Mouse (Mus musculus): ENCODE data around the gene Tnrc6b. TPM values are rescaled to one million over a fixed set of nuclear protein-coding genes. Genes with fewer than 3 reads are reported as not detected.

The Tnrc6b gene
- polyA plus RNA-seq, 1 experiment from 2014 or later = 6.5 TPM

GRCm38 (mm10) chr15:80765381-80765780 is 54.3 kb downstream of the Tnrc6b start:
- H3K9me3 ChIP-seq (ENCODE audit: control insufficient read depth) = no peaks in the 10 kb centered on the region
- no peaks in the 10 kb centered on the region for H3K4me1 ChIP-seq (replicated peaks; ENCODE audit: control insufficient read depth, insufficient read depth, low read length)
- no peak overlapping the region for H3K4me2 ChIP-seq (replicated peaks; ENCODE audit: low read depth)
- H3K27ac ChIP-seq (ENCODE audit: low read depth, low read length) = no peak overlapping the region
- H3K36me3 ChIP-seq (ENCODE audit: control insufficient read depth, insufficient read depth) = no peaks in the 10 kb centered on the region
- no peak overlapping the region for H3K9ac ChIP-seq (ENCODE audit: low read depth, low read length)
- TF ChIP-seq CTCF (IDR thresholded peaks at IDR 0.05; ENCODE audit: low read depth) = no peak
- H3K4me3 ChIP-seq (ENCODE audit: low read depth, low read length) = no peak overlapping the region
- ATAC-seq = no peak
- 95% methylated on average over 2 of the region's 2 CpGs for WGBS
- no peaks in the 10 kb centered on the region for H3K27me3 ChIP-seq (replicated peaks; ENCODE audit: control insufficient read depth, insufficient read depth, low read length)

DNA sequence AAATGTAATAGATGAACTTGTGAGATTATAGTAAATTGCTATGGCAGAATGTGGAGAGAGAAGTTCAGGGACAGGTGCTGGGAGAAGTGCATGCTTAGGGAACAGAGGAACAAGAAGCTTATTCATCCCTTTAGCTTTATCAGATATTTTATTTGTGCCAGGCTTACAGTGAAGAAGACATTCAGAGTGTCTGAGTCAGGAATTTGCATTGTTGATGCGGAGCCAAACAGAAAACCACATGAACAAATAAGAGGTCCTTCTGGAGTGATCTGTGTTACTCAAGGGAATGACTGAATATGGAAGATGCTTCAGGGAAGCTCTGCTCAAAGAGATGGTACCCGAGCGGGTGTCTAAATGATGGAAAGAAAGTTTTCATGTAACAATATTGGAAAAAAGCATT is 57.1 kb downstream of the Tnrc6b start:
- Histone ChIP-seq H3K27me3 (replicated peaks; ENCODE audit: control insufficient read depth, insufficient read depth, low read length) (no peaks in the 10 kb centered on the region), H3K9ac (ENCODE audit: low read depth, low read length) (no peak overlapping the region), H3K36me3 (ENCODE audit: control insufficient read depth, insufficient read depth) (no peaks in the 10 kb centered on the region), H3K27ac (ENCODE audit: low read depth, low read length) (no peak overlapping the region), H3K4me3 (ENCODE audit: low read depth, low read length) (no peak overlapping the region), H3K4me1 (replicated peaks; ENCODE audit: control insufficient read depth, insufficient read depth, low read length) (no peaks in the 10 kb centered on the region), H3K4me2 (replicated peaks; ENCODE audit: low read depth) (no peak overlapping the region), H3K9me3 (ENCODE audit: control insufficient read depth) (no peaks in the 10 kb centered on the region)
- 92% methylated on average over 3 of the region's 3 CpGs for WGBS
- ATAC-seq = no peak
- no peak for TF ChIP-seq CTCF (IDR thresholded peaks at IDR 0.05; ENCODE audit: low read depth)

GRCm38 (mm10) chr15:80771926-80772441 is 60.9 kb downstream of the Tnrc6b start:
- H3K36me3 ChIP-seq (ENCODE audit: control insufficient read depth, insufficient read depth) = no peaks in the 10 kb centered on the region
- TF ChIP-seq CTCF (IDR thresholded peaks at IDR 0.05; ENCODE audit: low read depth) = no peak
- ATAC-seq = no peak
- H3K4me1 ChIP-seq (replicated peaks; ENCODE audit: control insufficient read depth, insufficient read depth, low read length) = no peaks in the 10 kb centered on the region
- H3K4me3 ChIP-seq (ENCODE audit: low read depth, low read length) = no peak overlapping the region
- H3K4me2 ChIP-seq (replicated peaks; ENCODE audit: low read depth) = no peak overlapping the region
- H3K27me3 ChIP-seq (replicated peaks; ENCODE audit: control insufficient read depth, insufficient read depth, low read length) = no peaks in the 10 kb centered on the region
- WGBS = 21% methylated on average over 1 of the region's 1 CpGs
- no peaks in the 10 kb centered on the region for H3K9me3 ChIP-seq (ENCODE audit: control insufficient read depth)
- no peak overlapping the region for H3K9ac ChIP-seq (ENCODE audit: low read depth, low read length)
- H3K27ac ChIP-seq (ENCODE audit: low read depth, low read length) = no peak overlapping the region

- H3K9ac ChIP-seq (ENCODE audit: low read depth, low read length) = no peak overlapping the region
- 96% methylated on average over 1 of the region's 1 CpGs for WGBS
- TF ChIP-seq CTCF (IDR thresholded peaks at IDR 0.05; ENCODE audit: low read depth) = no peak
- H3K4me1 ChIP-seq (replicated peaks; ENCODE audit: control insufficient read depth, insufficient read depth, low read length) = no peaks in the 10 kb centered on the region
- no peak overlapping the region for H3K27ac ChIP-seq (ENCODE audit: low read depth, low read length)
- H3K36me3 ChIP-seq (ENCODE audit: control insufficient read depth, insufficient read depth) = no peaks in the 10 kb centered on the region
- no peaks in the 10 kb centered on the region for H3K9me3 ChIP-seq (ENCODE audit: control insufficient read depth)
- no peak overlapping the region for H3K4me2 ChIP-seq (replicated peaks; ENCODE audit: low read depth)
- no peaks in the 10 kb centered on the region for H3K27me3 ChIP-seq (replicated peaks; ENCODE audit: control insufficient read depth, insufficient read depth, low read length)
- ATAC-seq = no peak
- H3K4me3 ChIP-seq (ENCODE audit: low read depth, low read length) = no peak overlapping the region
Measured at GRCm38 (mm10) chr15:80774666-80775065, 63.6 kb downstream of the Tnrc6b start.

GRCm38 (mm10) chr15:80779006-80779405 is 67.9 kb downstream of the Tnrc6b start:
- Histone ChIP-seq H3K9ac (ENCODE audit: low read depth, low read length) (no peak overlapping the region), H3K9me3 (ENCODE audit: control insufficient read depth) (no peaks in the 10 kb centered on the region), H3K36me3 (ENCODE audit: control insufficient read depth, insufficient read depth) (no peaks in the 10 kb centered on the region), H3K27me3 (replicated peaks; ENCODE audit: control insufficient read depth, insufficient read depth, low read length) (no peaks in the 10 kb centered on the region), H3K4me3 (ENCODE audit: low read depth, low read length) (no peak overlapping the region), H3K4me1 (replicated peaks; ENCODE audit: control insufficient read depth, insufficient read depth, low read length) (no peaks in the 10 kb centered on the region), H3K4me2 (replicated peaks; ENCODE audit: low read depth) (no peak overlapping the region), H3K27ac (ENCODE audit: low read depth, low read length) (no peak overlapping the region)
- no peak for ATAC-seq
- TF ChIP-seq CTCF (IDR thresholded peaks at IDR 0.05; ENCODE audit: low read depth) = no peak
- WGBS = 34% methylated on average over 3 of the region's 3 CpGs

DNA sequence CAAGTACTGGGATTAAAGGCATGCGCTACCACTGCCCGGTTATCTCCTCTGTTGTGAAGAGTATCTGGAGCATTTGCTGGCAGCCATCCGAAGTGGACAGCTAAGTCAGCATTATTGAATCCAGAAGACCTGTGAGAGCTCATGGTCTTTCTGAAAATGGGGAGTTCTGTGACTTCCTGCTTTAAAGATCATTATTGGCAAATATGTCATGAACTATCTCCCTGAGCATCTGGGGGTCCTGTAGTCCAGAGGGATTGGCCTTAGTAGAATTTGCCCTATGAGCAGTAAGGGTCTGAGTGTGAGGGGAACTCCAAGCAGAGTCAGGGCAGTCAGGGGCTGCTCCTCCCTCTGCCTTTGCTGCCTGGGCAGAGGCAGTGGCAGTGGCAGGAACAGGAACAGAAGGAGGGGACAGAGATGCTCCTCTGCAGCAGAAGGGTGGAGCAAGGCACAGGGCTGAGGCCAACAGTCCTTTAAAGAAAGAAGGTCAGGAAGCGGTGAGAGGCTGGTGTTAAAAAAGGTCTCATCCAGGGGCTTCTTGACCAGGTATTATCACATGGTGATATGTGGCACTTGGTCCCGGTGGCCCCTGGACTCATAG is 69.1 kb downstream of the Tnrc6b start:
- no peaks in the 10 kb centered on the region for H3K27me3 ChIP-seq (replicated peaks; ENCODE audit: control insufficient read depth, insufficient read depth, low read length)
- TF ChIP-seq CTCF (IDR thresholded peaks at IDR 0.05; ENCODE audit: low read depth) = no peak
- H3K9me3 ChIP-seq (ENCODE audit: control insufficient read depth) = no peaks in the 10 kb centered on the region
- no peaks in the 10 kb centered on the region for H3K4me1 ChIP-seq (replicated peaks; ENCODE audit: control insufficient read depth, insufficient read depth, low read length)
- H3K36me3 ChIP-seq (ENCODE audit: control insufficient read depth, insufficient read depth) = no peaks in the 10 kb centered on the region
- no peak overlapping the region for H3K4me2 ChIP-seq (replicated peaks; ENCODE audit: low read depth)
- no peak overlapping the region for H3K9ac ChIP-seq (ENCODE audit: low read depth, low read length)
- H3K27ac ChIP-seq (ENCODE audit: low read depth, low read length) = no peak overlapping the region
- no peak for ATAC-seq
- 83% methylated on average over 5 of the region's 5 CpGs for WGBS
- H3K4me3 ChIP-seq (ENCODE audit: low read depth, low read length) = no peak overlapping the region

Data from intestine, postnatal 0 days (tissue).